Mouse (Mus musculus) brain, embryonic 18.5 days (tissue): ENCODE data around the gene U90926.

Experiments used
- DNase-seq: peaks from one replicate; pipeline ENCODE4 v3.0.0-alpha.2; 2012; ENCODE audit warnings: low read depth, low spot score

U90926 gene

DNA sequence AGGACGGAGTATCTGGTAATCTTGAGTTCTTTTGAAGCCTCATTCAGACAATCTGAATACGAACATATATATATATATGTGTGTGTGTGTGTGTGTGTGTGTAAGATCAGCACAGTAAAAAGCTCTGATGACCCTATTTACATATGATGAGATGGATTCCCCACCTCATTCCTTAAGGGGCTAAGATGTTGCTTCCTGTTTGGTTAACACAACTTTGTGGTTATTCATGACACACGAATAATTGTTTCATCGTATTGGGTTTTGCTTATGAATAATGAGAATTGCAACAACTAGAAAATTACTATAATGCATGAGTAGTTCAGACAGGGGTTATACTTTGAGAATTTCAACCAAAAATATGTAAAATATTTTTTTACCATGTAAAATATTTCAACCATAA is at the start of gene U90926:
Gene U90926, minus strand, starts transcription at position 101 of the 400 bp plus-strand sequence.
- no peak for DNase-seq

DNA sequence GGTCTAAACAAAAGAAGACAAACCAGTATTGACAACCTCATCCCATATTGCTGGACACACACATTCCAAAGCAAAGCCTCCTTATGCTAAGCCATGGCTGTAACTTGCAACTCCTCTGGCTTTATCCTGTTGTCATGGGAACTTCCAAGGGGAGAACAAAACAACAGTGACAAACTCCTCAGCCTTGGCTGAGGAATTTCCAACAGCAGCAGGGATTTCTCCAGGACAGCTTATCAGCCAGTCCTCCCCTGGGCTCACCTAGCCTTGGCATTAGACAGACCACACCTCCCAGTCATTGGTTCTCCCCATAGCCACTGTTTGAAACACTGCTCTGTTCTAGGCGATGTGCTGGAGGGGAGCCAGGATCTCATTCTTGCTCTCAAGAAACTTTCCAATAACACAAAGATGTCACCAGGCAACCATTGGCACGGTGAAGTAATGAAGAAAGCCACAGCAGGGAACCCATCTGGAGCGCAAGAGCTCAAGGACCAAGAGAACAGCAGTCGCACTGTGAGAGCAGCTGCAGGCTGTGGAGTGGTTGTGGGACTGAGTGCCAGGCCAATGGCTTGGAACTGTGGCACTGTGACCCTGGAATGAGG is 48.7 kb upstream of the U90926 start:
- DNase-seq, result peak; percentile 73

DNA sequence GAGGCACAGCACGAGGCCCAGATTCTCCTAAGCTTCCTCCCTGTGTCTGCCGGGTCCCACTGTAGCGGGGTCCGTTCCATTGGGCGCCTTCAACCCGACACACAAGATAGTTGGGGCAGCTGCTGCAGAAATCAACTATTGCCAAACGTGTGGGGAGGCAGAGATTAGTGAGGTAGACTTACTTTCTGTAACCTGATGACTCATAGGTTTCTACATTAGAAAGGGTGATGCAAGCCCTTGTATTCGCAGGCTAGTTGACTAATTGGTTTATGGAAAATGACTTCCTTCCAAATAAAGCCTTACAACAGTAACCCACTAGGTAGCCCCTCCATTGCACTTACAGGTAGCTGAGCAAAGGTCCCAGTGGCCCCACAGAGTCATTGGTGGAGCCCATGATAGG is 47.4 kb upstream of the U90926 start:
- DNase-seq, result no peak

DNA sequence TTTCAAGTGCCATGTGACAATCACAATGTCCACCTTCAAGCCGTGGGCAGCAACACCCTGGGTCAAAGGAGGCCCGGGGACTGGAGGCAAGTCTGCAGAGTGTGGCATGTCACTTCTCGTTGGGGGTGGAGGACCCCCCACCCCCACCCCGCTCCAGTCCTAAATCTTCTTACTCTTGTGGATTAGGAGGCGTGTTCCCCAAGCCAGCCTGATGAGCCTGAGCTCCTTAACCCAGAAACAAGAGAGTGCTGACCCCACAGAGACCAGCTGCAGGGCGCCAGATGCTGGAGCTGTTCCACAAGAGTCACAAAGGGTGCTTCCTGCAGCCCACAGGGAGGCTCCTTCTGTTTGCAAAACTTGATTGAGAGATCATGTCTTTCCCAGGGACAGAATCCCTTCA is 41.0 kb upstream of the U90926 start, which contains the start of gene Ppef2:
Gene Ppef2, minus strand, starts transcription at position 61 of the 400 bp plus-strand sequence.
- DNase-seq, result no peak

DNA sequence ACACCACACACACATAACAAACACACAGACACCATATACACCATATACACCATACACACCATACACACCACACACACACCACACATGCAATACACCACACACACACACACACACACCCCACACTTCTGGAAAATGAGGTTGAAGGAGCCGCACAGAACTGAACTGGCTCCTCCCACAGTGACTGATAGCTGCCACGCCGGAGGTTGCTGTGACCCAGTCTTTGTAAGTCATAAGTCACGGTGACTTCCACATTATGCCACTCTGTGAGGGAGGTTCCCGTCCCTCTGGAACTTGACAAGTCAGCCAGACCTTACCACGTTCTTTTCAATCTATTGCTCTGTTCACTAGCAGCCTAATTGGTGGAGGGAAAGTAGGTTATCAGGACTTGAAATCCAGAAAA is 39.3 kb upstream of the U90926 start:
- no peak for DNase-seq

DNA sequence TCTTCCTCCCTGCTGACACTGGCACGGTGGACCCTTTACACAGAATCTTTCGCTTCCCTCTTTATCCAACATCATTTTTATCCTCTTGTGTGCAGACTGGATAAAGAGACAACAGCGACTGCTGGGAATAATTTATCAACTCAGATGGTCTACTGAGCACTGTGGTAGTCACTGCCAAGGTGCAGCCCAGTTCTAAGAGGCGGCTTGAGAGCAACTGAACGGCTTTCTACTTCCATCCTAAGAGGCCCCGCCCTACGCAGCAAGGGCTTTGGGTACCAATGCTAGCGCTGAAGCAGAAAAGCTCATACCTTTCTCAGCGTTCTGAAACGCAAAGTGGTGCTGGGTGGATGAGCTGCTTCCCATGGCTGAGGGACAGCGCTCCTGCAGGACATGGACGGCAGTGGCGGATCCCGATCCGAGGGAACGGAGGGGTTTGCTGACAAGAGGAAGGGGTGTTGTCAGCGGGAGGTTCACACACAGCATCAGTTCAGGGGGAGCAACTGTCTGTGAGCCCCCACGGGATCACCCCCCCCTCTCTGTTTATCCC is 37.7 kb upstream of the U90926 start:
- no peak for DNase-seq

DNA sequence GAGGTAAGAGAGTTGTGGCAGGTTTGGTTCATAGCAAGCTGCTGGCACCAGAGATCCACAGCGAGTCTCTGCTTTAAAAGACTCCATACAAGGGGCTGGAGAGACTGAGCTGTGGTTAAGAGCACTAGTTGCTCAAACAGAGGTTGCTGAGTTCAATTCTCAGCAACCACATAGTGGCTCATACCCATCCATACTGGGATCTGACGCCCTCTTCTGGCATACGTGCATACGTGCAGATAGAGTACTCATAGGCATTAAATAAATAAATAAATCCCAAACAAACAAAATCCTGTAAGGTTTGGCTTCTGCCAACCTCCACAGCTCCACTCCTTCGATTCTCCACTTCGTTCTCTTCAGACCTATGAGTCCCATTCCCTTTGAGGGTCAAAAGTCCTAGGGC is 36.8 kb upstream of the U90926 start:
- DNase-seq, result no peak

DNA sequence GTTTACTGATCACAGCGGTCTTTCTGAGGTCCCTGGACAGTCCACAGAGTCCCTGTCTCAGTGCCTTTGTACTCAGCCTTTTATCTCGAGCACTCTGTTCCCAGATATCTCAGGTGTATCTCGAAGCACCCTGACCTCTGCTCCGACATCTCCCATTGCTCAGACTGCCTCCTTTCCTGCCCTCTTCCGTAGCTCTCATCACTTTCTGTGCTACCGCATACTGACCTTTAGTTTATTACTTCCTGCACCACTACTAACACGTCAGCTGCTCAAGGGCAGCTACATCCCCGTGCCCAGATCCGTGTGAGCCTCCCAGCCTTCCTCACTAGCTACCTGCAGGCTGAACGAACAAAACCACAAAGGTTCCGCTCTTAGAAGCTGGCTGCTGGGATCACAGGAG is 33.4 kb upstream of the U90926 start:
- DNase-seq, result no peak

DNA sequence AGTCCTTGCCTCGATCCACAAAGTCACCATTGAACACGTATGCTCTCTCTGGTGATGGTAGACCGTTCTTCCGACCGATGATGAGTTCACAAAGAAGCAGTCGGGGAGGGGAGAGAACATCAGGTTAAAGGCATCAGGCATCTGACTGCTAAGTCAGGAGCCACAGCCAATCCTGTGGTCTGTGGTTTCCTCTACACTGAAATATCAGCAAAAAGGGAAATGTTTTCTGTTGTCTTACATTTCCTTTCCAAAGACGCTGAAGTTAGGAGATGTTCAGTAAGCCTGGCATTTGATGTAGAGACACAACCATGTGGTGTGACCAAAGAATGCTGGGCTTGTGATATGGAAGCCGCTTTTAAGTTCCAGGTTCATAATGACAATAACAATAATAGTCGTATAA is 30.3 kb upstream of the U90926 start:
- DNase-seq, result no peak

DNA sequence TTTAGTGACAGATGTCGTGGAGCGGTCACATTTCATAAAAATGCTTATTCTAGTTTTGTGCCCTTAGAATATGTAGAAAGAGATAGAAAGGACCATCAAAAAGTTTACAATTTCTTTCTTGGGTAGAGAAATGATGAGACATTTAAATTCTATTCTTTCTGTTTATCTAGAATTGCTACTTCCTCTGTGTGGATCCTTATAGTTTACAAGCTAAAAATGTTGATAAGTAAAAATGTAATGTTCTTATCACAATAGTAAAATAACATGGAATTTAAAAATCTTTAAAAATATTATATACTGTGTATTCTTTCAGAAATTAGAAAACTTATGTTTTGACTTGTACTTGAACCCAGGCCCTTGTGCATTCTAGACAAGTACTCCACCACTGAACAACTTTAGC is 29.7 kb upstream of the U90926 start:
- DNase-seq, result no peak

DNA sequence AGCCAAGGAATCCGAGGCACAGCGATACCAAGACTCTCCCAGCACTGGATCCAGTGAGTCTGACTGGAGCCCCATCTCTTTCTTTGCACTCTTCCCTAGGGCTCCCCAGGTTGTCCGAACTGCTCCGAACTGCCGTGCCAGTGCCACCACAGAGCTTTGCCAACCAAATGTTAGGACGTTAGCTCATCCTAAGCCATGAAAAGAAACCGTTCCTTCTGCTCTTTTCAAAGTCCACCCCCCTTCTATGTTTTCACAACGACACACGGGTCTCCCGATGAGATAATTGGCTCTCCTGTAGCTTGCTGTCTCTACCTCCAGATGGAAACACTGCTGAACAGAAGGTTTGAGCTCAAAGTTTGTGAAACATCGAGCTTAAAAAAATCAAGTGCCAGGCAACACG is 25.6 kb upstream of the U90926 start:
- no peak for DNase-seq

DNA sequence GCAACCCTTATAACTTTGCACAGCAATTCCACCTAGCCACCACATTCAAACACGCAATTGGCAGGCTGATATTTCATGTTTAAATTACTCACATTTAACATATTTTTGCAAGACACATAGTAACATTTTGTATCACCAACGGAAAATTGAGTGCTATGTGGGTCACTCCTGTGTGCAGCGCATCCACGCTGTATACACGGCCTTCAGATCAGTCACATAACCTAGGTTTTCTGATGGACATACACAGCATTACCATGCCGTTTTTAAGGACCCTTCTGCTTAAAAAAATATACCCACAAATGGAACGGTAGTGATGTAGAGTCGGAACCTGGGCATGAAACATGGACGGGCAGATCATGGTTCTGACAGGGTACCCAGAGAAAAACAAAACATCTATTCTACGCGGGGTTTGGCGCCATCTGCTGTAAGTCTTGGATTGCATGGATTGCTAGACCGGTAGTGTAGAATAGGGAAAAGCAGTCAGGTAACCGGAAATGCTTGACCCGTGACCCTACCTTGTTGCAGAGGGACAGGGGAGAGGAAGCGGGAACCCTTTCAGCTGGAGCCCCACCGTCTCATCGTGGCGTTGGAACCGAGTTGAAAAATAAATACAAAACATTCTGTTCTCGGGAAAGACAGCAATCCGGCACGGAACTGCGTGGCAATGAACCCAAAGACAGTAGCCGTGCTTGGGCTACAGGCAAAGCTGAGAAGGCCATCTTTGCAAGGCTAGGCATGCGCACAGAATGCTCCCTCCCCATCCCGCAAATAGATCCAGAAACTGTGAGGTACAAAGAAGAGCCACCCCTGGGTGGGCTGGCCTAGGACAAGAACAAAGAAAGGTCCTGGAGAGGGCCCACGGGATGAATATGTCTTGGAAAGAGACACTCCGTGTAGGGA is 24.4 kb upstream of the U90926 start:
- DNase-seq, result no peak

DNA sequence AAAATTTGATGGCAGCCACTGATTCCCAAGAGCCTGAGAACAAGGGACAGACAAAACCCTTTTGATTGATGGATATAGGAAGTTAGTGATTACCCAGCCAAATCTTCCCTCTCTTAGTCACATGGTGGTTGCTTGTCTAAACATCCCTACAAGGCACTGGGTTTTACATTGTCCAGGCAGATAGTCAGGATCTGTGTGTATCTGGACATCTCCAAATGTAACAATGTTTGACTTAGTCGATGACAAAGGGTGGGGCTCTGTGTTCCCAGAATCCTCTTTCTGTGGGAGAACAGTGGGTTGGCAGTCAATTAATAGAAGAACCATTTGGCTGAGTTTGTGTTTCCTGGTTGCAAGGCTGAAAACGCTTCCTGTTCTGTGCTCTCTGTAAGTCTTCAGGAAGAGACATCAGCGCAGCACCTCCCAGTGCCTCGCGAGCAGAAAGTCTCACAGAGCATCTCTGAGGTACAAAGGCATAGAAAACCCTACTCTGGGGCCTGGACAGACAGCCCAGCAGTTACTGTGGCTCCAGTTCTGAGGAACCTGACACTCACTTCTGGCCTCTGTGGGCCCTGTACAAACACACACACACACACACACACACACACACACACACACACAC is 19.8 kb upstream of the U90926 start:
- no peak for DNase-seq

DNA sequence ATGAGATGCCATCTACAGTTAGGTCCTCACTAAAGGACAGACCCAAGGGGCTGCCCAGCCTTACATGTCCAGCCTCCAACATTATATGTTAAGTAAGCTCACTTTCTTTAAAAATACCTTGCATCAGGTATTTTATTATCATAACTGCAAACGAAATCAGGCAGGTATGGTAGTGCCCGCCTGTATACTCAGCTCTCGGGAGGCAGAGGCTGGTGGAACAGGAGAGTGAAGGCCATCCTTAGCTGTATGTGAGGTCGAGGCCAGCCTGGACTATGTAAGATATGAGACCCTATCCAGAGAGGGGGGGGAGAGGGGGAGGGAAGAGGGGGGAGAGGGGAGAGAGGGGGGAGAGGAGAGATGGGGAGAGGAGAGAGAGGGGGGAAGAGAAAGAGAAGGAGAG is 18.2 kb upstream of the U90926 start:
- DNase-seq, result no peak

DNA sequence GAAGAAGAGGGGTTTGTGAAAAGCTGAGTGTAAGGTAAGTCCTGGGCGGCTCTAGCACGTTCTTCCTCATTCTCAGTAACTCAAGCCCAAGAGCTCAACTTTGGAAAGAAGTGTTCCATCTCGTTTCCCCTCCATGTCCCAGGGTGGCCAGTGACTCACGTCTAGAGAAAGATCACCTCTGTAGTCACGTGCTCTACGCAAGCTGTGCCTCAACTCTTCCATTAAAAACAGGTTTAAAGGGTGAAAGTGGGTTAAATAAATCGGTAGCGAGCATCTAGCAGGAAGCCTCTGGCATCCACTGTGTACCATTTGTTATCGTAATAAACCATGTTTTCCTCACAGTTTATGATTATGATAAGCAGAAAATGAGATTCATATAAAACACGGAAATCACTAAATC is 16.6 kb upstream of the U90926 start:
- no peak for DNase-seq

DNA sequence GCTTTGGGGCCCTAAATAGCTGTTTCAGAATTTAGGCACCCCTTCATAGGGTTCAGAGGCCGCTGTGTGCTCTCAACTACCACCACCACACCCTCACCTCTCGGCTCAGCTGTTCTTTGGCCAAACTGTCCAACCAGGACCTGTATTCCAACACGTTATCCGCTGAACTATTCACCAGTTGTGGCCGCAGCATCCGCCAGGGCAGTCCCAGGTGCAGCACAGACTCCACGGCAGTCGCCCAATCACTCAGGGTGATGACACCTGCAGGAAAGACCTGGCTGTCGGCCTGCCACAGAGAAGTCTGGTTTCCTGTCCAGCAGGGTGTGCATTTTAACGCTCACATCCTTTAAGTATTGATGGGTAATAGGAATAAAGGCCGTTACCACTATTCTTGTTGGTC is 15.1 kb upstream of the U90926 start:
- no peak for DNase-seq

DNA sequence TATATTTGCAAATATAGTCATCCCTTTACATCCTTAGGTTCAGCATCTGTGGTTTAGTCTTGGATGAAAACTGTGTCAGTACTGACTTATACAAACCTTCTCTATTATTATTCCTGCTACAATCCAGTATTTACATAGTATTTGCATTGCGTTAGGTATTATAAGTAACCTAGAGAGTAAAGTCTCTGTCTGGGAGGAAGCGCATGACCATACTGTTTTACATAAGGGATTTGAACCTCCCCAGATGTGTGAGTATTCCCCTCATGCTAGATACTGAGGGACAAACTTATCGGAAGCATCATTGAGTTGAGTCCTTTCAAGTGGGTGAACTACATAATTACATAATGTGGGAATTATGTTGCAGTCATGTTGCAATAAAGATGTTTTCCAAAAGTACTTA is 14.3 kb upstream of the U90926 start:
- no peak for DNase-seq

DNA sequence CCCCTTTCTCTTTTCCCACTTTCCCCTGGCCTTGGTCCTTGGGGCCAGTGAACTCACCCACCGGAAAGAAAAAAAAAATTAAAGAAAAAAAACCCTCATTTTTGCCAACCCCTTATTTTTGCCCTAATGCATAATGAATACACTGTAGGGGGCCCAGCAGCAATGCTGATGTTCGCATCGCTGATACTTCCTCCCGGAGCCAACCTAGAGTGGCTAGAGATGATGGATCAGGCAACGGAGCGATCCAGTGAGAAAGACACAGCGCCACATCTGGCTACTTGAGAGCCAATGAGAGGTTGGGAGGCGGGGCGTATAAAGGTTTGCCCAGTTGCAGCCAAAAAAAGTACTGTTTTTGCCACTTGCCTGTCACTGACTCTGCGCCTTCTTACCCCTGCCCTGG is 13.6 kb upstream of the U90926 start:
- DNase-seq, result no peak

DNA sequence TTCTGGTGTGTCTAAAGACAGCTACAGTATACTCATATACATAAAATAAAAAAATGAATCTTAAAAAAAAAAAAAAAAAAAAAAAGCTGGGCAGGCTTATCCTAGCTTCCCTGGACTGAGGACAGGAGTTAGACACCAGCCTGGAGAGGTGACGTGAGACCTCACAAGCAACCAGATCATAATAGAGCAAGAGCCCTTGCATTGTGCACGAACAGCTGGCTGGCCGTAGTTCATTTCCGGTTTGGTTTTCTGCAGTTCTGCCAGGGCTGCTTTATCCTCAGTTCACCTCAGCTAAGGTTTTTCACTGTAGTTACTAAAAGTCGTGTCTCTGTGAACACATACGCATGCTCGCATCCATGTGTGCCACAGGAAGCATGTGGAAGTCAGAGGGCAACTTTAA is 12.6 kb upstream of the U90926 start:
- DNase-seq, result no peak

DNA sequence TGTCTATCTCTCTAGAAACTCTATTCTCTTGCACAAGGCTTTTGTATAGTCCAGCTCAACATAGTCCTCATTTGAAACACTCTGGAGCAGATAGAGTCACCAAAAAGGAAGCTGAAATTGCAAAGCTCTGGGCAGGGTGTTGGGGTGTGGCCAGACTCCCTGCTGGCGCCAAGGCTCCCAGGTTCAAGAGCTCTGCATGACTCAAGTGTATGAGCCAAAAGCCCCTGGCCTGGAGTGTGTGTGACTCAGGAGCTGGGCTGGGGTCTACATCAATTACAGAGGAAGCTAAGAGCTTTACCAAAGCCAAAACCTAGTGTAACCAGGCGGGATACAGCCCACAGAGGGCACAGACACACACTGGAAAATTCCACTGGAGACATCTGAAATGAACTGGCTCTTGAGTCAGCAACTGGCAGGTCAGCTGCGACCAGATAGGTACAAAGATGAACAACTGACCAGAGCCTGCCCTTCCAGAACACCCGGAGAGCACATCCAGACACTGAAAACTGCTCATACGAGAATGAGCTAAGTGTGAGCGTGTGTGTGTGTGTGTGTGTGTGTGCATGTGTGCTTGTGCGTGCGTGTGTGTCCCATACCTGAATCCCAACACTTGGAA is 5.2 kb upstream of the U90926 start:
- DNase-seq, result no peak

DNA sequence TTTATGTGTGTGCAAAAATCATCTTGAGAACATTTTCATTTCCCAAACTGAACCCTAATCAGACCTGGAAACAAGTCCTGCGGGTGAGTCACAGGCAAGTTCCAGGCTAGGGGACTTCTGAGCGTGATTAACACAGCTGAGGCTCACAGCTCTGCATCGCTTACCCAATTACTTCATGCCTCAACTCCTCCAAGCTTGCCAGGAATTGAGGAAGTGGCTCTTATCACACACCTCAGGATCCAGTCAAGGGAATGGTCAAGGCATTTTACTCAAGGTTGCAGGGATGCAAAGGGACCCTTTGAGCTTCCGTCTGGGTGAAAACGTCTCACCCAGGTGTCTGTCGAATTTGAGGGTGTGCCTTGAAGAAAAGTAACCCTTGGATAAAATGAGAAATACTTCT is 4.6 kb upstream of the U90926 start:
- DNase-seq, result no peak
